Mouse (Mus musculus): ENCODE measurements around the gene Cyp4f37.

GRCm38 (mm10) chr17:32637151-32637550 lies 16.0 kb downstream of the Cyp4f37 start:
- TF ChIP-seq CTCF (IDR thresholded peaks at IDR 0.05; ENCODE audit: low read depth, low read length) (no peak), POLR2A (IDR thresholded peaks at IDR 0.05; ENCODE audit: borderline replicate concordance, low read depth, low read length) (no peak)

Data from bone marrow macrophage, adult 2 months (primary cell).